Mouse (Mus musculus) embryo, embryonic 11.5 days (tissue): Measurements from ENCODE around the gene Ncor1.

Experiments used
- DNase-seq: peaks from one replicate; pipeline ENCODE4 v3.0.0-alpha.2; 2012; ENCODE audit warnings: low read depth, low spot score

The Ncor1 gene

DNA sequence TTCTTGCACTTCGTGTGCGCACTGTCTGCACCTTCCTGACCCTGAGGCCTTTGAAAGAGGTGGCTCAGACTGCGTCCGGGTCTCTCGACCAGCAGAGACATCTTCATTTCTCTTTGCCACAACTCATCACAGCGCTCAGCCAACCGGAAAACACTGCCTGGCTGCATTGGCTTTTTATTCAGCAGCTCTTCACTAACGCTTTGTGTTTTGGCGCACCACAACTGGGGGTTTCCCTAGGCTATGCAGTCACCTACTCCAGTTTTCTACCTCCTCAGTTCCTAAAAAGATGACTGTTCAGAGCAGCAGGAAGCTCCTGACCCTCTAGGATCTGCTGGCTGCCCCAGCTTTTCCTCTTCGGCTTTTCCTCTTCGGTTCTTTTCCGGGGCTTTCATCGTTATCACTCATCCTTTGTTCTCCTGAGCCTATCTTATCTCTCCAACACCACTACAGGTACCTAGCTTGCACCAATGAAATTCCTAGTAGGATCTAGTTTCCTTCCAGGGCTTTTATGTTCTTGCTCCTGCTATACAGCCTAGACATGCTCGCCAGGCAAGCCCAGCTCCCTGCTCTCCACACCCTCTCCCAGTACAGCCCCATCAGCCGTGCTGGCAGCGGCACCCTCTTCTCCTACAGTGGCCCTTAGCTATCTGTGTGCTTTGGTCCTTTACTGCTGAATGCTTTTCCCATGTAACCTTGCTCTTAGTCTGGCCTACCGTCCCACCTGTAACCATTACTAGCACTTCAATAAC is 191.7 kb downstream of the Ncor1 start:
- DNase-seq = no peak
